29 mouse cellular contexts compared by ENCODE assay signal in the genomic region with DNA sequence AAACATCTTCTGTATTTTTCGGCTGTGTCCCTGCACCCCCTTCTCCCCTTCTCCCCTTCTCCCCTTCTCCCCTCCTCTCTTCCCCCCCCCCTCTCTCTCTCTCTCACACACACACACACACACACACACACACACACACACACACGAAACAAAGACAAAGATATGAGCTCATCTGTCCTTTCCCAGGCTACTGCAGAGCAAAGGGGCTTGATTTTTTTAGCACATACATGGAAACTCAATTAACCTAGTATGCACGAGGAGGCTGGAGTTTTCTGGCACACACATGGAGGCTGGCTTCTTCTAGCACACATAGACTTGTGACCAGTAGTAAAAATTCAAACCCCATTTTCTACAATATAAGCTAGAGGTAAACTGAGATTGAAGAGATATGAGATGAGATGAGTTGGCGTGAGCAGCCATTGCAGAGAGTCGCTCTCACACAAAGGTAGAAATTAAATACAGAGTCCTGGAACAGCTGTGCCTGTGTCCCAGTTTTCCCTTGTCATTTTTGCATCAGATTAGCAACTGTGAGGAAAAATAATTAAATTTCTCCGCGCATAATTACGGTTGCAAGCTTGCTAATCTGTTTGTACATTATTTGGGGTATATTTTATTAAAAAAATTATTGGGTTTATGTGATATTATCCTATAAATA.
DNase-seq lines count a peak whose midpoint lies in the region; ATAC-seq lines count a peak whose summit lies in the region.
"Had no signal": no experiment of that assay in that cellular context is flagged by ENCODE, and none has a peak within 500 bp of the region (broad histone marks: within the 10 kb centered on the region; RNA-seq: fewer than 3 reads in every experiment).

No protein-coding gene starts in this region.

- H3K4me2 ChIP-seq in hindbrain, embryonic 13.5 days, result no peak overlapping the region
- H3K4me2 ChIP-seq in midbrain, embryonic 15.5 days, result no peak overlapping the region
- H3K4me2 ChIP-seq: embryonic facial prominence, embryonic 13.5 days; liver, embryonic 12.5 days; neural tube, embryonic 13.5 days had no signal

- H3K9ac ChIP-seq in hindbrain, embryonic 13.5 days, result no peak overlapping the region
- no peak overlapping the region for H3K9ac ChIP-seq in midbrain, embryonic 15.5 days
- H3K9ac ChIP-seq: embryonic facial prominence, embryonic 13.5 days; liver, embryonic 12.5 days; liver, postnatal 0 days; neural tube, embryonic 13.5 days had no signal

- 0 out of 2 replicates have a peak overlapping the region, but pooled peaks have one; percentile 12 for H3K27ac ChIP-seq in hindbrain, embryonic 13.5 days
- no peak overlapping the region for H3K27ac ChIP-seq in hindbrain, embryonic 10.5 days
- H3K27ac ChIP-seq in midbrain, embryonic 15.5 days, result no peak overlapping the region
- H3K27ac ChIP-seq: embryonic facial prominence, embryonic 13.5 days; forebrain, embryonic 10.5 days; kidney, postnatal 0 days; liver, embryonic 12.5 days; neural tube, embryonic 13.5 days had no signal

- H3K36me3 ChIP-seq in hindbrain, embryonic 13.5 days, result no peaks in the 10 kb centered on the region
- no peaks in the 10 kb centered on the region for H3K36me3 ChIP-seq in hindbrain, embryonic 10.5 days
- H3K36me3 ChIP-seq in midbrain, embryonic 15.5 days (replicated peaks), result no peaks in the 10 kb centered on the region
- H3K36me3 ChIP-seq: embryonic facial prominence, embryonic 13.5 days; forebrain, embryonic 10.5 days; liver, embryonic 12.5 days; neural tube, embryonic 13.5 days had no signal

- no peaks in the 10 kb centered on the region for H3K9me3 ChIP-seq in hindbrain, embryonic 13.5 days
- H3K9me3 ChIP-seq in hindbrain, embryonic 10.5 days, result no peaks in the 10 kb centered on the region
- no peaks in the 10 kb centered on the region for H3K9me3 ChIP-seq in midbrain, embryonic 15.5 days
- H3K9me3 ChIP-seq: embryonic facial prominence, embryonic 13.5 days; forebrain, embryonic 10.5 days; liver, embryonic 12.5 days; neural tube, embryonic 13.5 days had no signal

- no peak overlapping the region for H3K4me3 ChIP-seq in hindbrain, embryonic 13.5 days
- no peak overlapping the region for H3K4me3 ChIP-seq in hindbrain, embryonic 10.5 days
- no peak overlapping the region for H3K4me3 ChIP-seq in midbrain, embryonic 15.5 days
- H3K4me3 ChIP-seq: embryonic facial prominence, embryonic 13.5 days; forebrain, embryonic 10.5 days; liver, embryonic 12.5 days; neural tube, embryonic 13.5 days had no signal

- no peak for DNase-seq in hindbrain, embryonic 10.5 days (ENCODE audit: low spot score)
- DNase-seq in retina, postnatal 1 day, result peak; percentile 44
- no peak for DNase-seq in retina, embryonic 14.5 days (ENCODE audit: low spot score)
- no peak for DNase-seq in embryo, embryonic 9.5 days (ENCODE audit: extremely low spot score)
- DNase-seq in right cerebral cortex, postnatal 10 days (ENCODE audit: low spot score in 2 of 2), result no peak
- DNase-seq: adrenal gland, postnatal 25 days; cerebellum, adult 9-11 months; embryo, embryonic 11 days; gastrocnemius, postnatal 14 days; heart, postnatal 14 days; kidney, adult 8-10 months; kidney, postnatal 4 days; left cerebral cortex, postnatal 4 days; liver, postnatal 0 days; lung, postnatal 36 days; right cerebral cortex, adult 18-20 months; right cerebral cortex, postnatal 4 days; thymus, adult 2 months; thymus, postnatal 36 days had no signal

- ATAC-seq in hindbrain, embryonic 13.5 days (ENCODE audit: low FRiP score), result peak; percentile 68
- 0 out of 2 replicates have a peak, but pooled peaks have one; percentile 63 for ATAC-seq in midbrain, embryonic 15.5 days (replicated peaks)
- ATAC-seq: forebrain, embryonic 16.5 days; intestine, embryonic 16.5 days; liver, embryonic 12.5 days; liver, postnatal 0 days; Patski had no signal

- 73% methylated on average over 8 of the region's 8 CpGs for WGBS in hindbrain, embryonic 13.5 days
- 84% methylated on average over 8 of the region's 8 CpGs for WGBS in hindbrain, embryonic 10.5 days
- 73% methylated on average over 8 of the region's 8 CpGs for WGBS in midbrain, embryonic 15.5 days

- H3K4me1 ChIP-seq in hindbrain, embryonic 13.5 days (replicated peaks), result no peaks in the 10 kb centered on the region
- H3K4me1 ChIP-seq in hindbrain, embryonic 10.5 days (replicated peaks), result no peaks in the 10 kb centered on the region
- no peaks in the 10 kb centered on the region for H3K4me1 ChIP-seq in midbrain, embryonic 15.5 days
- H3K4me1 ChIP-seq: embryonic facial prominence, embryonic 13.5 days; forebrain, embryonic 10.5 days; liver, embryonic 12.5 days; neural tube, embryonic 13.5 days had no signal

- H3K27me3 ChIP-seq in hindbrain, embryonic 13.5 days, result no peaks in the 10 kb centered on the region
- H3K27me3 ChIP-seq in hindbrain, embryonic 10.5 days (ENCODE audit: insufficient read depth, poor library complexity, severe bottlenecking), result no peaks in the 10 kb centered on the region
- no peaks in the 10 kb centered on the region for H3K27me3 ChIP-seq in midbrain, embryonic 15.5 days (replicated peaks)
- H3K27me3 ChIP-seq: embryonic facial prominence, embryonic 13.5 days; liver, embryonic 12.5 days; neural tube, embryonic 13.5 days had no signal
